Mouse (Mus musculus): Measurements from ENCODE around the gene Otud7b. TPM values are rescaled to one million over a fixed set of nuclear protein-coding genes. Genes with fewer than 3 reads are reported as not detected.

The Otud7b gene
- total RNA-seq, 2 experiments from 2014 or later, result 28.8 to 32.0 TPM

GRCm38 (mm10) chr3:96199731-96200130 lies 95.4 kb downstream of the Otud7b start:
- DNase-seq (ENCODE audit: low spot score in 2 of 2), result no peak
- intact Hi-C loops (cut with DNase I), result no loop called here

DNA sequence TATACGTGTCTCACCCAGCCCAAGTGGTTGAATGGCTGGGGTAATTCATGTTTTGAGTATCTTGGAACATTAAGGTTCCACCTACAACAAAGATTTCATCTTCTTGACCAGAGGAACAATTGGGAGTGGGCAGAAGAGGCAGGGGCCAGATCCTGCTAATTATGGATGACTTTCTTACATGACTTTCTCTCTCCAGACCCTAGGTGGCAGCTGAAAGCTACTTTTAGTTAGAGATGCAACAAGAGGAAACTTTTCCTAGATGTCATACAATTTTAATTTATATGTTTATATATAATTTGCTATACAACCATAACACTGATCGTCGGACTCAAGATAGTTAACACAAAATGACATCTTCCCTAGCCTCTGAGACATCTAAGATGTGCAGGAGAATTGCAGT lies 103.5 kb downstream of the Otud7b start:
- intact Hi-C loops (cut with DNase I), result no loop called here
- DNase-seq (ENCODE audit: low spot score in 2 of 2), result no peak

DNA sequence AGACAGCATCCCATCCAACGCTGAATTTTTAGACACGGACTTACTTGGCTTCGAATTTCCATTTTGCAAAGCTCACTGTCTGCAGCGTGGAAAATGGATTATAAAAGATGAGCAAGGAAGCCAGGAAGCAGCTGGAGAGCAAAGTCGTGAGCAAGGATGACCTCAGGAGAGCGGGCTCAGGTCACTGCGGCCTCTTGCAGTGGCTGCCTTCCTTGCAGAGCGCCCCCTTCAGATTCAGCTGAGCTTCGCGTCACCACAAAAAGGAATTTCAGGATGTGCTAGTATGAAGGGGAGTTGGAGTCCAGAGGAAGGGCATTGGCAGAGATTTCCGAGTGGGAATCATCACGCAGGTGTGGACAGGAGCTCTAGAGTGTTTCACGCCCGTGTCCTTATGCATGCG lies 104.9 kb downstream of the Otud7b start:
- DNase-seq (ENCODE audit: low spot score in 2 of 2), result no peak
- intact Hi-C loops (cut with DNase I), result no loop called here

Other genes with a start within 250 kb of the Otud7b start
- 10 to 100 TPM; 23.8 to 40.3 TPM for gene Prpf3, start 248.6 kb upstream of the Otud7b start, total RNA-seq (2021)
- gene Mrps21, start 233.0 kb upstream of the Otud7b start, total RNA-seq (2021), result 100 to 1,000 TPM; 149 to 158 TPM
- 10 to 100 TPM; 18.6 to 26.6 TPM for gene Ciart, start 222.3 kb upstream of the Otud7b start, total RNA-seq (2021)
- 1 to 10 TPM; 3.4 to 5.5 TPM for gene BC028528, start 212.5 kb upstream of the Otud7b start, total RNA-seq (2021)
- 10 to 100 TPM; 61.8 to 75.2 TPM for gene Aph1a, start 210.6 kb upstream of the Otud7b start, total RNA-seq (2021)
- gene Car14, start 199.8 kb upstream of the Otud7b start, total RNA-seq (2021), result 10 to 100 TPM in 1 of 2 experiments, 1 to 10 TPM in 1; 8.8 to 10.6 TPM
- gene Anp32e, start 175.3 kb upstream of the Otud7b start, total RNA-seq (2021), result 10 to 100 TPM; 87.9 to 91.2 TPM
- 10 to 100 TPM; 80.1 to 93.9 TPM for gene Plekho1, start 108.5 kb upstream of the Otud7b start, total RNA-seq (2021)
- gene Vps45, start 46.1 kb upstream of the Otud7b start, total RNA-seq (2021), result 10 to 100 TPM; 40.5 to 42.1 TPM
- 1 to 10 TPM; 5.7 to 6.7 TPM for gene Mtmr11, start 57.5 kb downstream of the Otud7b start, total RNA-seq (2021)
- 10 to 100 TPM; 40.7 to 42.9 TPM for gene Sf3b4, start 67.8 kb downstream of the Otud7b start, total RNA-seq (2021)
- 100 to 1,000 TPM; 399 to 446 TPM for gene Sv2a, start 76.6 kb downstream of the Otud7b start, total RNA-seq (2021)
- gene Bola1, start 115.2 kb downstream of the Otud7b start, total RNA-seq (2021), result 10 to 100 TPM; 13.3 to 19.4 TPM
- 10 to 100 TPM in 1 of 2 experiments, 1 to 10 TPM in 1; 10.0 to 11.1 TPM for gene Hist2h2ab, start 115.3 kb downstream of the Otud7b start, total RNA-seq (2021)
- 10 to 100 TPM; 24.2 to 27.9 TPM for gene Hist2h2ac, start 116.4 kb downstream of the Otud7b start, total RNA-seq (2021)
- gene Hist2h2be, start 116.6 kb downstream of the Otud7b start, total RNA-seq (2021), result 1 to 10 TPM; 4.8 to 5.1 TPM
- gene Hist2h3c2, start 134.6 kb downstream of the Otud7b start, total RNA-seq (2021), result 1 to 10 TPM; 5.9 to 6.1 TPM
- 100 to 1,000 TPM; 204 to 210 TPM for gene Hist2h2aa2, start 135.7 kb downstream of the Otud7b start, total RNA-seq (2021)
- 10 to 100 TPM in 1 of 2 experiments, 1 to 10 TPM in 1; 6.3 to 10.1 TPM for gene Hist2h2aa1, start 141.0 kb downstream of the Otud7b start, total RNA-seq (2021)
- gene Hist2h3c1, start 142.2 kb downstream of the Otud7b start, total RNA-seq (2021), result not detected
- 10 to 100 TPM; 27.9 to 34.6 TPM for gene Hist2h4, start 158.8 kb downstream of the Otud7b start, total RNA-seq (2021)
- 10 to 100 TPM; 60.7 to 62.3 TPM for gene Hist2h3b, start 164.1 kb downstream of the Otud7b start, total RNA-seq (2021)
- 100 to 1,000 TPM; 148 to 154 TPM for gene Hist2h2bb, start 165.2 kb downstream of the Otud7b start, total RNA-seq (2021)
- 1 to 10 TPM; 2.1 to 2.2 TPM for gene Fcgr1, start 189.4 kb downstream of the Otud7b start, total RNA-seq (2021)